Comparison of ENCODE assay signal across 8 mouse cellular contexts in genomic region chr1:52113666-52114069, GRCm38 (mm10). TPM values are rescaled to one million over a fixed set of nuclear protein-coding genes. Genes with fewer than 3 reads are reported as not detected.
A peak's percentile ranks its signal among the peaks of the same experiment; 100 is the strongest.
DNase-seq lines count a peak whose midpoint lies in the region; ATAC-seq lines count a peak whose summit lies in the region.

No protein-coding gene starts in this region.

- intact Hi-C loops in gastrocnemius, postnatal 14 days (cut with DNase I; ENCODE audit: low total_unique reads) = no loop called here
- intact Hi-C loops in left cerebral cortex, postnatal 10 days (cut with DNase I) = no loop called here

- peak; percentile 84 for ATAC-seq in inflammation-experienced regulatory T-cells, adult 6 months
- ATAC-seq in megakaryocyte-erythroid progenitor cell, adult 5-6 weeks (replicated peaks; ENCODE audit: low FRiP score, low TSS enrichment, poor library complexity, severe bottlenecking) = peak; percentile 91

- DNase-seq in adipocyte (ENCODE audit: low spot score) = peak; percentile 98
- DNase-seq in embryo, embryonic 10 days (ENCODE audit: low spot score) = peak; percentile 96
- peak; percentile 99 for DNase-seq in gastrocnemius, postnatal 14 days
- DNase-seq in left cerebral cortex, postnatal 10 days (ENCODE audit: extremely low spot score in 1 of 2, low spot score in 2 of 2) = peak; percentile 97 to 99
- DNase-seq in right cerebral cortex, postnatal 25 days = peak; percentile 98
- DNase-seq in urinary bladder, postnatal 4 days (ENCODE audit: low spot score in 2 of 2) = peak; percentile 98

RNA-seq across cellular contexts. Expression of gene Stat1, which starts 5.6 kb away (rescaled TPM):
- total RNA-seq in gastrocnemius, postnatal 14 days (2021) = 10 to 100 TPM; 11.5 to 11.9 TPM
- polyA plus RNA-seq in inflammation-experienced regulatory T-cells, adult 6 months (2017; shearing (Covaris generic)) = 1,000 to 10,000 TPM in 2 of 3 experiments, 100 to 1,000 TPM in 1; 639 to 1,069 (median 1,003) TPM
- 10 to 100 TPM; 10.8 to 11.6 TPM for total RNA-seq in left cerebral cortex, postnatal 10 days (2021)
- 28.0 and 45.6 TPM in 2 replicates for total RNA-seq in megakaryocyte-erythroid progenitor cell, adult 5-6 weeks (2014; fragmentation: Nextera tagmentation)
- 47.4 and 67.7 TPM in 2 replicates for total RNA-seq in megakaryocyte-erythroid progenitor cell, adult 5-6 weeks (2017)

Comparison
In these comparisons a context has a peak if more than half of its experiments do, and no peak if none do; other contexts are left out.
1. Peak in every context shown above with its lines: DNase-seq and ATAC-seq.